22 mouse cellular contexts compared by ENCODE assay signal in the genomic region with DNA sequence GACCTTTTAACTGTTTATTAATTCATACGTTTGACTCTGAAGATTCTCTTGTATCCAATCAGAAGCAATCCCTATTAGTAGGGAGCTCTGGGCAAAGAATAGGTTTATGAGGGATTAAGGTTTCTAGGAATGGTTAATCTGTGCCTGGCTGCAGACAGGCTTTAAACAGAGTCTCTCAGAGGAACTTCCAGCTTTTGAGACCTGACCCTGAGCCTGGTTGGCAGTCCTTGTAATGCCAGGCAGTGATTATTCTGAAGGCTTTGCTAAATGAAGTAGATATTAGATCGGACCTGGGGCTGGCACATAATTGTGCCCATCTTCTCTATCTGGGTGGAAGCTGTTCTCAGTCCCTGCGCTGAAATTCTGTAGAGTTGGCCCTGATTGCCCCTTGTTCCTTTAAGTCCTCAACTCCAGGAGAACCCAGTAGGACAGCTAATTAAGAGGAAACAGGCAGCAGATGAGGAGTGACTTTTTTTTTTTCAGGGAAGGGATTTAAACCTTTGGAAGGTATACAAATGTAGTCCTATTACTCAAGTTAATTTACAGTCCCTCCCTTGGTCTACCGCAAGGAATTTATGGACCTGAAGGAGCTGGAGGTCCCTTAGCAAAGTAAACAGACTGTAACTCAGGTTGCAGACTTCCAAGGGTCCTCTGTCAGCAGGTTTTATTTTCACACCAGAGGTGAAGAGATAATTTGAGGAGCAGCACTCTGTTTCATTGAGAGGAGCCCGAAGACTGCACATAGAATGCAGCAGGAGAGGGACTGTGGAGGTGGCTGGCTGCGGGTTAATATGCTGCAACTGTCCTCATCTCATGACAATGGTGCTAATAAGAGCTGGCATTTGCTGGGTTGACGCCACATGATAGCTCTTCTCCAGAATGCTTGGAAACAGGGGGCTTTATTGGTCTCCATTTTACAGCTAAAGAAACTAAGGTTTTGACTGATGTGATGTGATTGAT.
DNase-seq lines count a peak whose midpoint lies in the region; ATAC-seq and TF ChIP-seq lines count a peak whose summit lies in the region.
"Had no signal": no experiment of that assay in that cellular context is flagged by ENCODE, and none has a peak within 500 bp of the region (broad histone marks: within the 10 kb centered on the region; RNA-seq: fewer than 3 reads in every experiment).

No protein-coding gene starts in this region.

- DNase-seq in embryo, embryonic 10.5 days (ENCODE audit: low spot score), result peak; percentile 5
- DNase-seq in embryo, embryonic 11 days, result no peak
- DNase-seq in hindbrain, postnatal 0 days (ENCODE audit: low spot score), result peak; percentile 12
- DNase-seq in hindbrain, embryonic 11.5 days (ENCODE audit: low spot score), result no peak
- DNase-seq in limb, embryonic 11.5 days (ENCODE audit: low spot score), result peak; percentile 22
- DNase-seq in limb, embryonic 10.5 days (ENCODE audit: low spot score), result no peak
- DNase-seq in retina, postnatal 1 day, result no peak
- DNase-seq: cerebellum, adult 18-20 months; gastrocnemius, postnatal 10 days; kidney, adult 9 months; lung, adult 18-20 months; lung, postnatal 14 days; thymus, adult 2 months; thymus, postnatal 4 days had no signal

- ATAC-seq in hindbrain, postnatal 0 days, result no peak
- ATAC-seq in hindbrain, embryonic 11.5 days (ENCODE audit: low FRiP score), result no peak
- no peak for ATAC-seq in limb, embryonic 11.5 days (ENCODE audit: insufficient number of reproducible peaks, low FRiP score, low TSS enrichment, low read depth)
- ATAC-seq: forebrain, embryonic 16.5 days; liver, embryonic 12.5 days had no signal

- H3K4me2 ChIP-seq in hindbrain, postnatal 0 days (ENCODE audit: low read depth, low read length), result no peak overlapping the region
- no peak overlapping the region for H3K4me2 ChIP-seq in hindbrain, embryonic 11.5 days (replicated peaks; ENCODE audit: low read depth, low read length)
- no peak overlapping the region for H3K4me2 ChIP-seq in limb, embryonic 11.5 days (ENCODE audit: low read depth, severe bottlenecking)
- H3K4me2 ChIP-seq: hindbrain, embryonic 14.5 days; limb, embryonic 13.5 days; liver, embryonic 12.5 days; midbrain, embryonic 11.5 days; stomach, embryonic 15.5 days had no signal

- H3K9me3 ChIP-seq in hindbrain, postnatal 0 days (ENCODE audit: low read length), result no peaks in the 10 kb centered on the region
- no peaks in the 10 kb centered on the region for H3K9me3 ChIP-seq in hindbrain, embryonic 11.5 days (ENCODE audit: control insufficient read depth, low read length)
- no peaks in the 10 kb centered on the region for H3K9me3 ChIP-seq in limb, embryonic 11.5 days (ENCODE audit: control insufficient read depth, low read length)
- no peaks in the 10 kb centered on the region for H3K9me3 ChIP-seq in limb, embryonic 10.5 days (replicated peaks)
- H3K9me3 ChIP-seq: embryonic facial prominence, embryonic 10.5 days; forebrain, embryonic 10.5 days; limb, embryonic 13.5 days; liver, embryonic 12.5 days; stomach, embryonic 15.5 days had no signal

- no peak overlapping the region for H3K4me3 ChIP-seq in hindbrain, postnatal 0 days (ENCODE audit: low read length)
- no peak overlapping the region for H3K4me3 ChIP-seq in hindbrain, embryonic 11.5 days (ENCODE audit: low read depth, low read length)
- H3K4me3 ChIP-seq in limb, embryonic 11.5 days (ENCODE audit: low read depth, low read length), result no peak overlapping the region
- no peak overlapping the region for H3K4me3 ChIP-seq in limb, embryonic 10.5 days
- H3K4me3 ChIP-seq: embryonic facial prominence, embryonic 10.5 days; forebrain, embryonic 10.5 days; limb, embryonic 13.5 days; liver, embryonic 12.5 days; stomach, embryonic 15.5 days had no signal

- no peaks in the 10 kb centered on the region for H3K27me3 ChIP-seq in hindbrain, postnatal 0 days (ENCODE audit: insufficient read depth, low read length)
- no peaks in the 10 kb centered on the region for H3K27me3 ChIP-seq in hindbrain, embryonic 11.5 days (ENCODE audit: control insufficient read depth, insufficient read depth, low read length)
- no peaks in the 10 kb centered on the region for H3K27me3 ChIP-seq in limb, embryonic 11.5 days (ENCODE audit: control insufficient read depth, insufficient read depth, low read length)
- peaks cover 5% of the 10 kb centered on the region; the same call in 1 of the 2 replicates for H3K27me3 ChIP-seq in limb, embryonic 10.5 days (ENCODE audit: low read depth, poor library complexity, severe bottlenecking)
- H3K27me3 ChIP-seq: limb, embryonic 13.5 days; liver, embryonic 12.5 days; stomach, embryonic 15.5 days had no signal

- H3K9ac ChIP-seq in hindbrain, postnatal 0 days (replicated peaks; ENCODE audit: low read length), result no peak overlapping the region
- no peak overlapping the region for H3K9ac ChIP-seq in hindbrain, embryonic 11.5 days (ENCODE audit: low read depth, low read length)
- no peak overlapping the region for H3K9ac ChIP-seq in limb, embryonic 11.5 days (ENCODE audit: low read length)
- H3K9ac ChIP-seq: hindbrain, embryonic 14.5 days; limb, embryonic 13.5 days; liver, embryonic 12.5 days; stomach, embryonic 15.5 days had no signal

- no peaks in the 10 kb centered on the region for H3K36me3 ChIP-seq in hindbrain, postnatal 0 days (ENCODE audit: insufficient read depth, low read length)
- H3K36me3 ChIP-seq in hindbrain, embryonic 11.5 days (ENCODE audit: control insufficient read depth, insufficient read depth, low read length), result no peaks in the 10 kb centered on the region
- H3K36me3 ChIP-seq in limb, embryonic 11.5 days (ENCODE audit: control insufficient read depth, insufficient read depth, low read length), result no peaks in the 10 kb centered on the region
- H3K36me3 ChIP-seq in limb, embryonic 10.5 days, result no peaks in the 10 kb centered on the region
- H3K36me3 ChIP-seq: embryonic facial prominence, embryonic 10.5 days; forebrain, embryonic 10.5 days; limb, embryonic 13.5 days; liver, embryonic 12.5 days; stomach, embryonic 15.5 days had no signal

- WGBS in hindbrain, postnatal 0 days, result 78% methylated on average over 7 of the region's 7 CpGs
- 81% methylated on average over 7 of the region's 7 CpGs for WGBS in hindbrain, embryonic 11.5 days
- WGBS in limb, embryonic 11.5 days, result 31% methylated on average over 7 of the region's 7 CpGs
- WGBS in limb, embryonic 10.5 days, result 50% methylated on average over 7 of the region's 7 CpGs

- TF ChIP-seq CTCF in hindbrain, postnatal 0 days (IDR thresholded peaks at IDR 0.05; ENCODE audit: low read depth), result no peak

- no peaks in the 10 kb centered on the region for H3K4me1 ChIP-seq in hindbrain, postnatal 0 days (ENCODE audit: insufficient read depth, low read length)
- no peaks in the 10 kb centered on the region for H3K4me1 ChIP-seq in hindbrain, embryonic 11.5 days (replicated peaks; ENCODE audit: control insufficient read depth, insufficient read depth, low read length)
- 0 out of 2 replicates have a peak, but pooled peaks cover 3% of the 10 kb centered on the region for H3K4me1 ChIP-seq in limb, embryonic 11.5 days (ENCODE audit: control insufficient read depth, insufficient read depth, low read length)
- H3K4me1 ChIP-seq in limb, embryonic 10.5 days, result peaks cover 22% of the 10 kb centered on the region
- H3K4me1 ChIP-seq: liver, embryonic 12.5 days; stomach, embryonic 15.5 days had no signal

- no peak overlapping the region for H3K27ac ChIP-seq in hindbrain, postnatal 0 days
- H3K27ac ChIP-seq in hindbrain, embryonic 11.5 days (ENCODE audit: low read depth, low read length), result no peak overlapping the region
- H3K27ac ChIP-seq in limb, embryonic 11.5 days (replicated peaks; ENCODE audit: low read depth, low read length), result no peak overlapping the region
- no peak overlapping the region for H3K27ac ChIP-seq in limb, embryonic 10.5 days
- H3K27ac ChIP-seq: embryonic facial prominence, embryonic 10.5 days; forebrain, embryonic 10.5 days; hindbrain, embryonic 14.5 days; limb, embryonic 13.5 days; liver, embryonic 12.5 days; stomach, embryonic 15.5 days had no signal

Comparison
In these comparisons a context has a peak if more than half of its experiments do, and no peak if none do; other contexts are left out.
1. DNase-seq: peak in embryo, embryonic 10.5 days (single experiment), hindbrain, postnatal 0 days (single experiment) and limb, embryonic 11.5 days (single experiment); none in embryo, embryonic 11 days (single experiment), hindbrain, embryonic 11.5 days (single experiment), limb, embryonic 10.5 days (single experiment) and retina, postnatal 1 day (single experiment).